ENCODE assay signal across 1 mouse cellular context in the genomic region with DNA sequence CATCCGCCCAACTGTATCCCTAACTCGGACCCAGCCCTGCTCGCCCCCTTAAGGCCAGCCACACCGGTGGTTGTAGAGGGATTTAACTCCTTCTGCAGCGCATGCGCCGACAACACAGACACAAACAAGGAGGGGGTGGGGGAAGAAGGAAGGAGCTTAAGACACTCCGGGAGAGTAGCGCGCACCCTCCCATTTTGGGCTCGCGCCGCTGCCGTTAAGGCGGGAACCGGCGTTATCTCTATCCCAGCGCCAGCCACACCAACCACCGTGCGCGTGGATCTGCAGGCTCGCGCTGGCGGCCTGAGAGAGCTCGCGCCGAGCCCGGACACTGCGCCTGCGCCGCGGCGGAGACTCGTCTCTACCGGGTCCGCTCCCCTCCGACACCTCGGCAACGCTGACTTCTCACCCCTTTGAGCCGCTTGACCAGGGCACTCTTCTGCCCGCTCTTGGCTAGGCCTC.
A peak's percentile ranks its signal among the peaks of the same experiment; 100 is the strongest.
TF ChIP-seq lines count a peak whose summit lies in the region.

TSS of gene 1700123O20Rik (plus strand) at position 154 of the 459 bp plus-strand sequence.

TF ChIP-seq in MEL, 35 proteins besides CTCF, POLR2A, EP300 and RAD21 (continued from another document):
- no peak for TF ChIP-seq TCF12 (IDR thresholded peaks at IDR 0.05; ENCODE audit: low read depth, low read length)
- peak; percentile 62; the same call in 1 of the 2 replicates for TF ChIP-seq MAX (IDR thresholded peaks at IDR 0.05; ENCODE audit: low read length)
- TF ChIP-seq RCOR1 (IDR thresholded peaks at IDR 0.05; ENCODE audit: low read depth, low read length), result no peak
- TF ChIP-seq MAZ (IDR thresholded peaks at IDR 0.05; ENCODE audit: low read depth, low read length), result peak; percentile 68; the same call in 1 of the 2 replicates
- no peak for TF ChIP-seq ZC3H11A (IDR thresholded peaks at IDR 0.05; ENCODE audit: low read depth, low read length)
- no peak; the same call in 1 of the 2 replicates for TF ChIP-seq KAT2A (conservative IDR thresholded peaks at IDR 0.05; ENCODE audit: low read depth, low read length)
